In genomic region chr2:144159854-144160331, GRCm38 (mm10) we compare ENCODE assay signal across 8 mouse cellular contexts.
DNase-seq lines count a peak whose midpoint lies in the region; ATAC-seq lines count a peak whose summit lies in the region.

No protein-coding gene starts in this region.

- H3K4me2 ChIP-seq in heart, embryonic 15.5 days = 0 out of 2 replicates have a peak overlapping the region, but pooled peaks have one; percentile 15
- peak overlapping the region; percentile 27; the same call in 1 of the 2 replicates for H3K4me2 ChIP-seq in stomach, embryonic 16.5 days (ENCODE audit: low read depth, low read length)

- H3K9ac ChIP-seq in heart, embryonic 15.5 days = no peak overlapping the region
- H3K9ac ChIP-seq in stomach, embryonic 16.5 days (ENCODE audit: low read length) = peak overlapping the region; percentile 62

- H3K36me3 ChIP-seq in heart, embryonic 15.5 days = no peaks in the 10 kb centered on the region
- no peaks in the 10 kb centered on the region for H3K36me3 ChIP-seq in limb, embryonic 10.5 days
- H3K36me3 ChIP-seq in stomach, embryonic 16.5 days (ENCODE audit: control insufficient read depth, insufficient read depth, low read length) = no peaks in the 10 kb centered on the region

- 39% methylated on average over 9 of the region's 9 CpGs for WGBS in heart, embryonic 15.5 days
- 48% methylated on average over 9 of the region's 9 CpGs for WGBS in limb, embryonic 10.5 days
- WGBS in stomach, embryonic 16.5 days = 15% methylated on average over 9 of the region's 9 CpGs

- DNase-seq in lung, postnatal 4 days = peak; percentile 27 to 40
- DNase-seq in lung, adult 18-20 months = no peak
- no peak for DNase-seq in limb, embryonic 10.5 days (ENCODE audit: low spot score)
- DNase-seq in gastrocnemius, postnatal 25 days = no peak
- DNase-seq in layer of hippocampus, adult 11-12 months (ENCODE audit: low spot score) = no peak
- DNase-seq in right cerebral cortex, postnatal 10 days (ENCODE audit: low spot score in 2 of 2) = no peak

- H3K4me3 ChIP-seq in heart, embryonic 15.5 days = no peak overlapping the region
- H3K4me3 ChIP-seq in limb, embryonic 10.5 days = no peak overlapping the region
- no peak overlapping the region for H3K4me3 ChIP-seq in stomach, embryonic 16.5 days (replicated peaks; ENCODE audit: low read length)

- H3K4me1 ChIP-seq in heart, embryonic 15.5 days (replicated peaks) = peaks cover 24% of the 10 kb centered on the region
- H3K4me1 ChIP-seq in limb, embryonic 10.5 days = peaks cover 51% of the 10 kb centered on the region
- H3K4me1 ChIP-seq in stomach, embryonic 16.5 days (ENCODE audit: control insufficient read depth, insufficient read depth, low read length) = peaks cover 54% of the 10 kb centered on the region

- H3K27ac ChIP-seq in heart, embryonic 15.5 days = peak overlapping the region; percentile 81
- peak overlapping the region; percentile 72 for H3K27ac ChIP-seq in limb, embryonic 10.5 days
- peak overlapping the region; percentile 92 for H3K27ac ChIP-seq in stomach, embryonic 16.5 days (ENCODE audit: low read length)

- H3K27me3 ChIP-seq in heart, embryonic 15.5 days = no peaks in the 10 kb centered on the region
- H3K27me3 ChIP-seq in limb, embryonic 10.5 days (ENCODE audit: low read depth, poor library complexity, severe bottlenecking) = peaks cover 30% of the 10 kb centered on the region
- H3K27me3 ChIP-seq in stomach, embryonic 16.5 days (ENCODE audit: control insufficient read depth, insufficient read depth, low read length) = no peaks in the 10 kb centered on the region

- H3K9me3 ChIP-seq in heart, embryonic 15.5 days (replicated peaks) = no peaks in the 10 kb centered on the region
- no peaks in the 10 kb centered on the region for H3K9me3 ChIP-seq in limb, embryonic 10.5 days (replicated peaks)
- H3K9me3 ChIP-seq in stomach, embryonic 16.5 days (replicated peaks; ENCODE audit: control insufficient read depth, low read length) = no peaks in the 10 kb centered on the region

- ATAC-seq in heart, embryonic 15.5 days (replicated peaks; ENCODE audit: insufficient number of reproducible peaks, insufficient read depth, low FRiP score, low read depth) = no peak
- peak; percentile 54 for ATAC-seq in stomach, embryonic 16.5 days (ENCODE audit: insufficient read depth, low FRiP score)

Comparison
In these comparisons a context has a peak if more than half of its experiments do, and no peak if none do; other contexts are left out.
1. DNase-seq: peak in lung, postnatal 4 days (2 of 2); none in lung, adult 18-20 months (0 of 2), limb, embryonic 10.5 days (single experiment), gastrocnemius, postnatal 25 days (single experiment), layer of hippocampus, adult 11-12 months (single experiment) and right cerebral cortex, postnatal 10 days (0 of 2).
2. Peak in every context shown above with its lines, with median percentiles within 50 percentile points of each other: H3K27ac ChIP-seq.